Mouse (Mus musculus) forebrain, embryonic 16.5 days (tissue): ENCODE data around the gene Actr1a. TPM values are rescaled to one million over a fixed set of nuclear protein-coding genes. Genes with fewer than 3 reads are reported as not detected.

Source experiments
- ATAC-seq: fragments of 200-750 bp; cut with Nextera tagmentation; 2 replicates; pipeline ENCODE4 v1.8.0; 2017; ENCODE audit warnings: mild to moderate bottlenecking, moderate library complexity
- H3K27ac ChIP-seq: fragments of 300-500 bp; sonication (generic); 2 replicates; pipeline ENCODE4 v1.5.1; 2014; ENCODE audit warnings: low read length, control low read depth
- H3K27me3 ChIP-seq: fragments of 300-500 bp; sonication (generic); replicated peaks from 2 replicates; pipeline ENCODE4 v1.6.1; 2014; ENCODE audit warnings: low read length; ENCODE audit not compliant: control insufficient read depth, insufficient read depth
- H3K36me3 ChIP-seq: fragments of 300-500 bp; sonication (generic); 2 replicates; pipeline ENCODE4 v1.6.1; 2014; ENCODE audit not compliant: control insufficient read depth, insufficient read depth
- H3K4me1 ChIP-seq: fragments of 300-500 bp; sonication (generic); replicated peaks from 2 replicates; pipeline ENCODE4 v1.6.1; 2014; ENCODE audit warnings: low read length; ENCODE audit not compliant: control insufficient read depth, insufficient read depth
- H3K4me2 ChIP-seq: fragments of 300-500 bp; sonication (generic); 2 replicates; pipeline ENCODE4 v1.6.1; 2014; ENCODE audit warnings: mild to moderate bottlenecking, low read length, control low read depth
- H3K4me3 ChIP-seq: fragments of 300-500 bp; sonication (generic); replicated peaks from 2 replicates; pipeline ENCODE4 v1.5.1; 2014; ENCODE audit warnings: mild to moderate bottlenecking, low read length, control low read depth
- H3K9ac ChIP-seq: fragments of 300-500 bp; sonication (generic); replicated peaks from 2 replicates; pipeline ENCODE4 v1.6.1; 2014; ENCODE audit warnings: low read depth, low read length, control low read depth
- H3K9me3 ChIP-seq: fragments of 300-500 bp; sonication (generic); 2 replicates; pipeline ENCODE4 v1.6.1; 2016; ENCODE audit warnings: low read length; ENCODE audit not compliant: control insufficient read depth
- WGBS: fragments of 180-500 bp; shearing (Covaris S2); extraction: QIAGEN DNeasy Blood & Tissue Kit; methylation state at CpG from one replicate; pipeline ENCODE4 v1.1.7; 2014; 5-methylcytosine and 5-hydroxymethylcytosine counted together
- polyA plus RNA-seq: library from polyadenylated mRNA; unstranded; fragments of >200 nt; fragmentation: Nextera tagmentation; extraction: Ambion mirVana; gene quantifications from 2 replicates; pipeline ENCODE4 v1.2.1, GENCODE M21; 2015

Actr1a gene
- polyA plus RNA-seq, 1 experiment from 2014 or later: 400 TPM

DNA sequence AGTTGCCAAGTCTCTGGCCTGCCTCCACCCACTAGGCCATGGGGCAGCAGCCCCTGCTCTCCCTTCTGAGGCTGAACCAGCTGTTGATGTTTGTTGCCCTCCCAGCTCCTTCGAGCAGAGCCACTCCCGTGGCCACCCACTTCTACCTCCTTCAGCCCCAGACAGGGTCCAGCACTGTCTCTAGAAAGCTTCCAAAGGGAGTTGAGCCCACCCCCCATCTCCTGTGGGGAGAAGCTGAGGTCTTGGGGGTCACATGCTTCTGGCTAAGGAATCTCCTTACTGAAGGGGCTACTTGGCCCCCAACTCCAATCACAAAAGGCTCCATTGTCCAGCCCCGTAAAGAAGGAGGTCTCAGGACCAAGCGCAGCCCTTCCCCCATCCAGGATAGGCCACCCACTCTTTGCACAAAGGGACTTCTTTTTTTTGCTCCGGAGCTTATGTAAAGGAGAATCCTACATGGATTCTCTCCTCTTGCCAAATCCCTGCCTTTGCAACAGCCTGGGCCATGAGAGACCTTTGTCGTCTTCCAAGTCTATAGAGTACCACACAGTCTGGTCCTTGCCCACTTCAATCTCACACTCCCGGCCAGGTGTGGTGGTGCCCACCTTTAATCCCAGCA is 62.7 kb downstream of the Actr1a start:
- H3K36me3 ChIP-seq: peaks cover 9% of the 10 kb centered on the region
- no peaks in the 10 kb centered on the region for H3K27me3 ChIP-seq
- no peak overlapping the region for H3K4me2 ChIP-seq
- no peak overlapping the region for H3K4me3 ChIP-seq
- WGBS: 30% methylated on average over 7 of the region's 7 CpGs
- no peak overlapping the region for H3K9ac ChIP-seq
- peaks cover 31% of the 10 kb centered on the region for H3K4me1 ChIP-seq
- H3K9me3 ChIP-seq: no peaks in the 10 kb centered on the region
- no peak for ATAC-seq
- H3K27ac ChIP-seq: no peak overlapping the region

DNA sequence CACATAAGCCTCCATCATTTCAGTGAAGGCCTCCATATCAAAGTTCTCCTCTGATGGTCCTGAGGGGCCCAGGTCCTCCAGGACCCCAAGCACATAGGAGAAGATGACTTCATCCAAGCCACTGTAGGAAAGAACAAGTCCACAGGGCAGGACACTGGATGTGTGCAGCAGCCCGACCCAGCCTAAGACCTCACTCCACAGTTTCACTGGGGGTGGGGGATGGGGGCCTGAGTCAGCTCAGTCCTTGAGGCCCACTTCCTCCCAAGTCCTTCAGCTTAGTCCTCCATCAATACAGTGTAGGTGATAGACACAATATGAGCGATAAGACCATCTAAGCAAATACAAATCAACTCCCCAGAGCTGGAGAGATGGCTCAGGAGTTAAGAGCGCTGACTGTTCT is 63.6 kb downstream of the Actr1a start:
- no peak overlapping the region for H3K4me2 ChIP-seq
- no peaks in the 10 kb centered on the region for H3K9me3 ChIP-seq
- peaks cover 30% of the 10 kb centered on the region for H3K4me1 ChIP-seq
- H3K4me3 ChIP-seq: no peak overlapping the region
- H3K27ac ChIP-seq: no peak overlapping the region
- ATAC-seq: no peak
- peaks cover 9% of the 10 kb centered on the region for H3K36me3 ChIP-seq
- H3K27me3 ChIP-seq: no peaks in the 10 kb centered on the region
- 79% methylated on average over 3 of the region's 3 CpGs for WGBS
- no peak overlapping the region for H3K9ac ChIP-seq

DNA sequence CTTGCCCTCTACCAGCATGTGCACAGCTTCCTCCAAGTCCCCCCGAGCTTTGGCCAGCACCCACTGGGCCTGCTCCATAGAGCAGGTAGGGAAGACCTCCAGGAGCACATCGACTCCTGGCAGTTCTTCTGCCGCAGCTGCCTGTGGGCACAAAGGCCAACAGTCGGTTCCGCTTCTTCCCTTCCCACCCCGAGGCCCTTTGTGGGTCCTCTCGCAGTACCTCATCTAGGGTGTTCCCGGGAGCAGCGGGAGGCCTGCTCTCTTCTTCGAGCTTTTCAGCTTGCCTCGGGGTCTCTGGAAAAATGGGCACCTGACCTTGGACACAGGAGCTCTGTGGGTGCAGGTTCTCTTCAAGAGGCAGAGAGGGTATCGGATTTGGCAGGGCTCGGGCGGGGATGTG is 64.2 kb downstream of the Actr1a start:
- WGBS: 94% methylated on average over 14 of the region's 14 CpGs
- ATAC-seq: no peak
- no peaks in the 10 kb centered on the region for H3K27me3 ChIP-seq
- H3K27ac ChIP-seq: no peak overlapping the region
- H3K36me3 ChIP-seq: peaks cover 9% of the 10 kb centered on the region
- H3K4me3 ChIP-seq: no peak overlapping the region
- no peak overlapping the region for H3K4me2 ChIP-seq
- no peak overlapping the region for H3K9ac ChIP-seq
- H3K9me3 ChIP-seq: no peaks in the 10 kb centered on the region
- H3K4me1 ChIP-seq: peaks cover 31% of the 10 kb centered on the region

DNA sequence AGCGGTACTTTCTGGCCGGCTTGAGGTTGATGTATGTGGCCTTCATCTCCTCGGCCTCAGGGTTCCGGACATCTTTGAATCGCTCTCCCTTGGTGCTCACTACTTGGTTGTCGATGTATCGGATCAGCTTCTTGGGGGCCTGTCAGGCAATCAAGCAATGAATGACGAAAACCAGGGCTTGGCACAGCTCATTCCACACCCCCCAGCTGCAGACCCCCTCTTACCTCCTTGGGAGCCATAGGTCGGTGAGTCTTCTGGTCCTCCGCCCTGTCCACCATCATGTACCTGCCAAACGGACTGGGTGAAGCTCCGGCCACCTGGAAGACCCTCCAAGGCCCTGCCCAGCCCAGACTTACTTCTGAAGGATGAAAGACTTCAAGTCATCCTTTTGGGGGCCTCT is 64.9 kb downstream of the Actr1a start:
- WGBS: 91% methylated on average over 12 of the region's 12 CpGs
- Histone ChIP-seq H3K9ac (no peak overlapping the region), H3K4me2 (no peak overlapping the region), H3K4me1 (peaks cover 36% of the 10 kb centered on the region), H3K27me3 (no peaks in the 10 kb centered on the region), H3K27ac (no peak overlapping the region), H3K4me3 (no peak overlapping the region), H3K9me3 (no peaks in the 10 kb centered on the region), H3K36me3 (peaks cover 9% of the 10 kb centered on the region)
- no peak for ATAC-seq

DNA sequence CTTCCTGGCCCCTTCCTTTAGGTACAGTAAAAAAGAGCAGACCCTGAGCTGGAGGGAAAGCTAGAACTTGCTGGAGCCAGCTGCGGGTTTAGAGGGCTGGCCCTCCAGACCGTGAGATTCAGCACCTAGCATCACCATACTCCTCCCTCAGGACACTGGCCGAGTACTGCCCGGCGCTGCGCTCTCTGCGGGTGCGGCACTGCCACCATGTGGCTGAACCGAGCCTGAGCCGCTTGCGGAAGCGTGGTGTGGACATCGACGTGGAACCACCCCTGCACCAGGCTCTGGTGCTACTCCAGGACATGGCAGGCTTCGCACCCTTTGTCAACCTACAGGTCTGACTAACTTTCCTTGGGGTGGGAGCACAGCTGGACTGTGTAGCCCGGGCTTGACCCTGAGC is 65.6 kb downstream of the Actr1a start:
- Histone ChIP-seq H3K27me3 (no peaks in the 10 kb centered on the region), H3K9ac (no peak overlapping the region), H3K4me3 (peak overlapping the region; percentile 7; the same call in 1 of the 2 replicates), H3K9me3 (no peaks in the 10 kb centered on the region), H3K36me3 (peaks cover 9% of the 10 kb centered on the region), H3K27ac (no peak overlapping the region), H3K4me1 (peaks cover 42% of the 10 kb centered on the region), H3K4me2 (peak overlapping the region; percentile 99)
- ATAC-seq: no peak
- 6% methylated on average over 16 of the region's 16 CpGs for WGBS

DNA sequence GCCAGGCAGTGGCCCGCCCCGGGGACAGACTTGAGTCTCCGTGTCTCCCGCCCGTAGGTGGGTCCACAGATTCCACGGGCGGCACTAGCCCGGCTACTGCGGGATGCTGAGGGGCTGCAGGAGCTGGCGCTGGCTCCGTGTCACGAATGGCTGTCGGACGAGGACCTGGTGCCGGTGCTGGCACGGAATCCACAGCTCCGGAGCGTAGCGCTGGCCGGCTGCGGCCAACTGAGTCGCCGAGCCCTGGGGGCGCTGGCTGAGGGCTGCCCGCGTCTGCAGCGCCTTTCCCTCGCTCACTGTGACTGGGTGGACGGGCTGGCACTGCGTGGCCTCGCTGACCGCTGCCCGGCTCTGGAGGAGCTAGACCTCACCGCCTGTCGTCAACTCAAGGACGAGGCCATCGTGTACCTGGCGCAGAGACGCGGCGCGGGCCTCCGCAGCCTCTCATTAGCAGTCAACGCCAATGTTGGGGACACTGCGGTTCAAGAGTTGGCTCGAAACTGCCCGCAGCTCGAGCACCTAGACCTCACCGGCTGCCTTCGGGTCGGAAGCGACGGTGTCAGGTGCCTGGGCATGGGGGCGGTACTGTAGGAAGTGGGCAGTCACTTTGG is 66.4 kb downstream of the Actr1a start:
- peak; percentile 2; the same call in 1 of the 2 replicates for ATAC-seq
- peaks cover 9% of the 10 kb centered on the region for H3K36me3 ChIP-seq
- H3K27ac ChIP-seq: peak overlapping the region; percentile 98
- no peaks in the 10 kb centered on the region for H3K9me3 ChIP-seq
- H3K4me2 ChIP-seq: peak overlapping the region; percentile 99
- under 1% methylated on average over 54 of the region's 54 CpGs for WGBS
- H3K9ac ChIP-seq: peak overlapping the region; percentile 70
- H3K27me3 ChIP-seq: no peaks in the 10 kb centered on the region
- H3K4me1 ChIP-seq: peaks cover 48% of the 10 kb centered on the region
- H3K4me3 ChIP-seq: peak overlapping the region; percentile 77

DNA sequence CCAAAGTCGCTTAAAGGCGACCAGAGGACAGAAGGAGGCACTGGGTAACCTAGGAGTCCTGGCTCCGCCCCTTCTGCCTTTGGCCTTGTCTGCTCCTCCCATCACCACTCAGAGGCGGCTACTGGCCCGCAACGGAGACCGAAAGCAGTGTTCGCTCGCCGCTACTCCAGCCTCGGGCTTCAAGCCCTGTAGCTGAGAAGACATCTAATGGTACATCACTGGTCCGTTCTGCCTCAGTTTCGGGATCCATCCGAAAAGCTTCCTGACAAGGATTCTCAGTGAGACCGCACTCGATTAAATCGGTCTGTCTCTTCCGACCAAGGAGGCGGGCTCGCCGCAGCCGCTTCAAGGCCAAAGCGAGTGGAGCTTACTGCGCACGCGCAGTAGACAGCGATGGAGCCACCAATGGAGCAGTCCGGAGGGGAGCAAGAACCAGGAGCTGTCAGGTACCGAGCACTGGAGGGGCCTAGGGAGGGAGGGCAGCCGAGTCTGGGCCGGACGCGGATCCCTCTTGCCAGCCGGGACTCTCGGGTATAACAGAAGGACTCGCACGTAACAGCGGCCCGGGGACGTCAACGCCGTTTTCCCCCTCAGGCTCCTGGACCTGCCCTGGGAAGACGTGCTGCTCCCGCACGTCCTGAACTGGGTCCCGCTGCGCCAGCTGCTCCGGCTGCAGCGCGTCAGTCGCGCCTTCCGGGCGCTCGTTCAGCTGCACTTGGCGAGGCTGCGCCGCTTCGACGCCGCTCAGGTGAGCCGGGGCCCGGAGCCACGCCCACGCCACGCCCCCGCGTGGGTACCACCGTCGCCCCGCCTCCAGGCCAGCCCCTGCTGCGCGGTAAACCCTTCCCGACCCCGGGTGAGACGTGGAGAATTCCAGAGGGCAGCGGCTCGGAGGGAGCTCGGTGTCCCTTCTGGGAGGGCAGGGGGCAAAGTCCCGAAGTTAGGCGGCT is 67.2 kb downstream of the Actr1a start, which contains the start of gene Fbxl15:
Gene Fbxl15 (plus strand): TSS at position 104 of the 950 bp plus-strand sequence.
- H3K27ac ChIP-seq: peak within 1 kb of the TSS; percentile 98
- peaks cover 9% of the 10 kb centered on the region for H3K36me3 ChIP-seq
- H3K27me3 ChIP-seq: no peaks in the 10 kb centered on the region
- H3K4me1 ChIP-seq: peaks cover 51% of the 10 kb centered on the region
- H3K9ac ChIP-seq: peak within 1 kb of the TSS; percentile 73
- no peaks in the 10 kb centered on the region for H3K9me3 ChIP-seq
- WGBS: under 1% methylated on average over 80 of the region's 81 CpGs
- H3K4me3 ChIP-seq: peak within 1 kb of the TSS; percentile 77
- H3K4me2 ChIP-seq: peak within 1 kb of the TSS; percentile 99
- ATAC-seq: peak; percentile 90

DNA sequence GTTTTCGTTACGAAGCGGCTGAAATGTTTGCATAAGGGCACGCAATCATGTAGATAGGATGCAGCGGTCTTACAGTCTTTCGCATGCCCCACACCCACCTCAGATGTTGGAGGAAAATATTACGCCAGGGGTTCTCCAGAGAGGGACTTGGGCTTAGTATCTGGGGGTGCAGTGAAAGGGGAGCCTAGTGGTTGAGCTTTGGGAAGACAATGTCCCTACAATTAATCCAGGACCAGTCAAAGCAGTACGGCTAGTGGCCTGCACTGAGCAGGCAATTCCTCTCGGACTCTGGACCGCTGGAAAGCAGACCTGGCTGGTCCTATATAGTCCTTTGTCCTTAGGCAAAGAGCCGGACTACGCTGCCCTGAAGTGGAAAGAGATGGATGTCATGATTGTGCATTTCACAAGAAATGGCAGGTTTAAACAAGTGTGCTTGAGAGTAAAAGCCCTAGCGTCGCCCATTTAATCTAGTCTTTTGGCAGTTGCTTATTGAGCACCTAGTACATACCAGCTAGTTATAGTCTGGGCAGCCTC is 68.0 kb downstream of the Actr1a start:
- H3K27ac ChIP-seq: peak overlapping the region; percentile 98
- 29% methylated on average over 14 of the region's 14 CpGs for WGBS

More for the DNA sequence above, 68.0 kb downstream of the Actr1a start:
- Histone ChIP-seq H3K4me2 (peak overlapping the region; percentile 99), H3K27me3 (no peaks in the 10 kb centered on the region), H3K4me1 (peaks cover 59% of the 10 kb centered on the region), H3K36me3 (peaks cover 9% of the 10 kb centered on the region), H3K9me3 (no peaks in the 10 kb centered on the region), H3K4me3 (peak overlapping the region; percentile 77), H3K9ac (peak overlapping the region; percentile 70)
- no peak for ATAC-seq
